Mouse (Mus musculus) cortical plate, adult 2 months (tissue): ENCODE results near the gene Gtpbp6.
"Not testable (repeated sequence)": the region's sequence is repeated elsewhere in the genome, so short reads cannot be mapped to it uniquely, and the experiment has no call there.

Experiments
- CTCF ChIP-seq: fragments of 200-500 bp; IDR thresholded peaks from 2 replicates; pipeline ENCODE4 v1.5.1; 2011; ENCODE audit warnings: mild to moderate bottlenecking, control low read depth, low read length; ENCODE audit not compliant: insufficient read depth; ENCODE audit errors: extremely low read depth
- POLR2A ChIP-seq: fragments of 200-500 bp; IDR thresholded peaks from 2 replicates; pipeline ENCODE4 v1.6.1; 2011; ENCODE audit warnings: mild to moderate bottlenecking, low read length, control low read depth; ENCODE audit not compliant: insufficient read depth; ENCODE audit errors: extremely low read depth

DNA sequence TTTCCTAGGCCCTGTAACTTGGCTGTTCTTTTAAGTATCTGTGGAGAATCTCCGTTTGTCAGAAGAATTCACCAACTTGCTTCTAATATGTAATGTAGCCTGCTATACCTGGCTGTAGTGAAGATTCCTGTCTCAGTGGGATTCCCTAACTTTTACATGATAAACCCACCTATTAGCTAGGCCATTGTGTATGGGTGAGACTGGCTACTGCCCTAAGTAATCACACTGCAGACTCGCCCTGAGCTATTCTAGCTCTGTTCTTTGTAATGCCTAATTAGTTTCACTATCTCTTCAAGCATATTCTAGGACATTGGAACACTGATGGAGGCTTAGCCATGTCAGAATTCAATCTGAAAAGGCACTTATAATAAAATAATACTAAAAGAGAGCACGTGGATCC, 14.4 kb upstream of the Gtpbp6 start:
- TF ChIP-seq CTCF, POLR2A: not testable (repeated sequence)
